ENCODE assay signal across 11 mouse cellular contexts in genomic region chr12:39919909-39920308, GRCm38 (mm10).
A peak's percentile ranks its signal among the peaks of the same experiment; 100 is the strongest.
DNase-seq lines count a peak whose midpoint lies in the region; ATAC-seq and TF ChIP-seq lines count a peak whose summit lies in the region.
"Had no signal": no experiment of that assay in that cellular context is flagged by ENCODE, and none has a peak within 500 bp of the region (broad histone marks: within the 10 kb centered on the region; RNA-seq: fewer than 3 reads in every experiment).

No protein-coding gene starts in this region.

- H3K4me3 ChIP-seq in heart, embryonic 13.5 days = no peak overlapping the region
- H3K4me3 ChIP-seq in heart, adult 2 months = no peak overlapping the region
- no peak overlapping the region for H3K4me3 ChIP-seq in midbrain, embryonic 11.5 days (ENCODE audit: low read depth, low read length)
- no peak overlapping the region for H3K4me3 ChIP-seq in midbrain, embryonic 15.5 days
- H3K4me3 ChIP-seq in midbrain, postnatal 0 days (ENCODE audit: low read depth, low read length) = no peak overlapping the region
- no peak overlapping the region for H3K4me3 ChIP-seq in neural tube, embryonic 15.5 days (replicated peaks)
- H3K4me3 ChIP-seq: embryonic facial prominence, embryonic 15.5 days; liver, embryonic 12.5 days had no signal

- no peaks in the 10 kb centered on the region for H3K9me3 ChIP-seq in heart, embryonic 13.5 days
- H3K9me3 ChIP-seq in midbrain, embryonic 11.5 days (ENCODE audit: control insufficient read depth, low read length) = no peaks in the 10 kb centered on the region
- H3K9me3 ChIP-seq in midbrain, embryonic 15.5 days = no peaks in the 10 kb centered on the region
- no peaks in the 10 kb centered on the region for H3K9me3 ChIP-seq in midbrain, postnatal 0 days (ENCODE audit: low read length)
- no peaks in the 10 kb centered on the region for H3K9me3 ChIP-seq in neural tube, embryonic 15.5 days (replicated peaks)
- H3K9me3 ChIP-seq: embryonic facial prominence, embryonic 15.5 days; liver, embryonic 12.5 days had no signal

- H3K79me2 ChIP-seq in heart, adult 2 months (replicated peaks; ENCODE audit: control insufficient read depth, insufficient read depth, low read length) = no peaks in the 10 kb centered on the region

- no peak overlapping the region for H3K9ac ChIP-seq in heart, embryonic 13.5 days
- no peak overlapping the region for H3K9ac ChIP-seq in heart, adult 2 months (ENCODE audit: low read depth, low read length)
- no peak overlapping the region for H3K9ac ChIP-seq in midbrain, embryonic 11.5 days (ENCODE audit: low read length)
- H3K9ac ChIP-seq in midbrain, embryonic 15.5 days = no peak overlapping the region
- H3K9ac ChIP-seq in midbrain, postnatal 0 days (replicated peaks; ENCODE audit: low read length, poor library complexity, severe bottlenecking) = no peak overlapping the region
- H3K9ac ChIP-seq in neural tube, embryonic 15.5 days (replicated peaks) = no peak overlapping the region
- H3K9ac ChIP-seq: embryonic facial prominence, embryonic 15.5 days; liver, embryonic 12.5 days had no signal

- WGBS in heart, embryonic 13.5 days = 90% methylated on average over 2 of the region's 2 CpGs
- 81% methylated on average over 2 of the region's 2 CpGs for WGBS in heart, adult 2 months
- 81% methylated on average over 2 of the region's 2 CpGs for WGBS in midbrain, embryonic 11.5 days
- 70% methylated on average over 2 of the region's 2 CpGs for WGBS in midbrain, embryonic 15.5 days
- WGBS in midbrain, postnatal 0 days = 49% methylated on average over 2 of the region's 2 CpGs
- WGBS in neural tube, embryonic 15.5 days = 51% methylated on average over 2 of the region's 2 CpGs

- H3K27me3 ChIP-seq in heart, embryonic 13.5 days (replicated peaks) = no peaks in the 10 kb centered on the region
- H3K27me3 ChIP-seq in heart, adult 2 months (ENCODE audit: control insufficient read depth, insufficient read depth, low read length) = no peaks in the 10 kb centered on the region
- no peaks in the 10 kb centered on the region for H3K27me3 ChIP-seq in midbrain, embryonic 11.5 days (ENCODE audit: control insufficient read depth, insufficient read depth, low read length)
- no peaks in the 10 kb centered on the region for H3K27me3 ChIP-seq in midbrain, embryonic 15.5 days (replicated peaks)
- no peaks in the 10 kb centered on the region for H3K27me3 ChIP-seq in midbrain, postnatal 0 days (ENCODE audit: insufficient read depth, low read length)
- H3K27me3 ChIP-seq in neural tube, embryonic 15.5 days (replicated peaks) = no peaks in the 10 kb centered on the region
- H3K27me3 ChIP-seq: embryonic facial prominence, embryonic 15.5 days; liver, embryonic 12.5 days had no signal

- H3K4me1 ChIP-seq in heart, embryonic 13.5 days = peaks cover 11% of the 10 kb centered on the region
- no peaks in the 10 kb centered on the region; the same call in 1 of the 2 replicates for H3K4me1 ChIP-seq in heart, adult 2 months (ENCODE audit: control insufficient read depth, insufficient read depth, low read length)
- peaks cover 6% of the 10 kb centered on the region; the same call in 1 of the 2 replicates for H3K4me1 ChIP-seq in midbrain, embryonic 11.5 days (ENCODE audit: control insufficient read depth, insufficient read depth, low read length)
- H3K4me1 ChIP-seq in midbrain, embryonic 15.5 days = peaks cover 10% of the 10 kb centered on the region; the same call in 1 of the 2 replicates
- no peaks in the 10 kb centered on the region for H3K4me1 ChIP-seq in midbrain, postnatal 0 days (ENCODE audit: insufficient read depth, low read length)
- H3K4me1 ChIP-seq in neural tube, embryonic 15.5 days = peaks cover 5% of the 10 kb centered on the region; the same call in 1 of the 2 replicates
- H3K4me1 ChIP-seq: liver, embryonic 12.5 days had no signal

- intact Hi-C loops in heart, adult 2 months (cut with DNase I) = no loop called here

- no peak for DNase-seq in heart, adult 2 months
- peak; percentile 82 for DNase-seq in midbrain, embryonic 11.5 days (ENCODE audit: low spot score, missing footprints)
- DNase-seq in midbrain, postnatal 0 days (ENCODE audit: low spot score) = peak; percentile 37
- no peak for DNase-seq in embryo, embryonic 9.5 days (ENCODE audit: extremely low spot score)
- DNase-seq: thymus, postnatal 14 days had no signal

- no peak for TF ChIP-seq POLR2A in heart, adult 2 months (IDR thresholded peaks at IDR 0.05; ENCODE audit: insufficient read depth, low read depth, low read length)

- no peak overlapping the region for H3K4me2 ChIP-seq in heart, embryonic 13.5 days
- H3K4me2 ChIP-seq in midbrain, embryonic 11.5 days = no peak overlapping the region
- H3K4me2 ChIP-seq in midbrain, embryonic 15.5 days = no peak overlapping the region
- no peak overlapping the region for H3K4me2 ChIP-seq in midbrain, postnatal 0 days (ENCODE audit: low read depth, low read length, poor library complexity, severe bottlenecking)
- no peak overlapping the region for H3K4me2 ChIP-seq in neural tube, embryonic 15.5 days
- H3K4me2 ChIP-seq: embryonic facial prominence, embryonic 15.5 days; liver, embryonic 12.5 days had no signal

- no peak for TF ChIP-seq CTCF in heart, adult 2 months (IDR thresholded peaks at IDR 0.05)
- no peak for TF ChIP-seq CTCF in midbrain, postnatal 0 days (IDR thresholded peaks at IDR 0.05)

- no peaks in the 10 kb centered on the region for H3K36me3 ChIP-seq in heart, embryonic 13.5 days
- no peaks in the 10 kb centered on the region for H3K36me3 ChIP-seq in heart, adult 2 months (ENCODE audit: control insufficient read depth, insufficient read depth, low read length)
- no peaks in the 10 kb centered on the region for H3K36me3 ChIP-seq in midbrain, embryonic 11.5 days (ENCODE audit: control insufficient read depth, insufficient read depth, low read length)
- no peaks in the 10 kb centered on the region for H3K36me3 ChIP-seq in midbrain, embryonic 15.5 days (replicated peaks)
- no peaks in the 10 kb centered on the region for H3K36me3 ChIP-seq in midbrain, postnatal 0 days (ENCODE audit: insufficient read depth, low read length)
- no peaks in the 10 kb centered on the region for H3K36me3 ChIP-seq in neural tube, embryonic 15.5 days
- H3K36me3 ChIP-seq: embryonic facial prominence, embryonic 15.5 days; liver, embryonic 12.5 days had no signal

- no peak for TF ChIP-seq EP300 in heart, adult 2 months (IDR thresholded peaks at IDR 0.05; ENCODE audit: insufficient read depth, low read depth, low read length)

- peak overlapping the region; percentile 54 for H3K27ac ChIP-seq in heart, embryonic 13.5 days (replicated peaks)
- H3K27ac ChIP-seq in heart, adult 2 months = no peak overlapping the region
- H3K27ac ChIP-seq in midbrain, embryonic 11.5 days (ENCODE audit: low read depth, low read length) = no peak overlapping the region
- no peak overlapping the region for H3K27ac ChIP-seq in midbrain, embryonic 15.5 days
- no peak overlapping the region for H3K27ac ChIP-seq in midbrain, postnatal 0 days (ENCODE audit: low read depth, low read length)
- 0 out of 2 replicates have a peak overlapping the region, but pooled peaks have one; percentile 5 for H3K27ac ChIP-seq in neural tube, embryonic 15.5 days (replicated peaks)
- H3K27ac ChIP-seq: embryonic facial prominence, embryonic 15.5 days; liver, embryonic 12.5 days had no signal

- ATAC-seq in heart, embryonic 13.5 days (ENCODE audit: extremely low read depth, insufficient number of reproducible peaks, low FRiP score, low TSS enrichment) = no peak
- ATAC-seq in midbrain, embryonic 11.5 days (ENCODE audit: low FRiP score) = peak; percentile 36; the same call in 1 of the 2 replicates
- ATAC-seq in midbrain, embryonic 15.5 days (replicated peaks) = no peak
- no peak for ATAC-seq in midbrain, postnatal 0 days (ENCODE audit: low FRiP score)
- ATAC-seq in neural tube, embryonic 15.5 days (ENCODE audit: low FRiP score) = no peak
- ATAC-seq: inflammation-experienced regulatory T-cells, adult 6 months; liver, embryonic 12.5 days had no signal

Comparison
In these comparisons a context has a peak if more than half of its experiments do, and no peak if none do; other contexts are left out.
1. H3K27ac ChIP-seq: peak in heart, embryonic 13.5 days (single experiment) and neural tube, embryonic 15.5 days (single experiment); none in heart, adult 2 months (single experiment), midbrain, embryonic 11.5 days (single experiment), midbrain, embryonic 15.5 days (single experiment) and midbrain, postnatal 0 days (single experiment).
2. DNase-seq: peak in midbrain, embryonic 11.5 days (single experiment) and midbrain, postnatal 0 days (single experiment); none in heart, adult 2 months (0 of 2) and embryo, embryonic 9.5 days (single experiment).